Mouse (Mus musculus) embryonic facial prominence, embryonic 12.5 days (tissue): ENCODE results near the gene Fggy. TPM values are rescaled to one million over a fixed set of nuclear protein-coding genes. Genes with fewer than 3 reads are reported as not detected.

Source experiments
- ATAC-seq: fragments of 200-750 bp; cut with Nextera tagmentation; 2 replicates; pipeline ENCODE4 v1.8.0; 2017; ENCODE audit not compliant: insufficient number of reproducible peaks, insufficient read depth, low FRiP score, low TSS enrichment
- H3K27ac ChIP-seq: fragments of 300-500 bp; sonication (generic); 2 replicates; pipeline ENCODE4 v1.5.1; 2016; ENCODE audit warnings: mild to moderate bottlenecking
- H3K27me3 ChIP-seq: fragments of 300-500 bp; sonication (generic); 2 replicates; pipeline ENCODE4 v1.6.1; 2016; ENCODE audit warnings: mild to moderate bottlenecking, moderate library complexity
- H3K36me3 ChIP-seq: fragments of 300-500 bp; sonication (generic); 2 replicates; pipeline ENCODE4 v1.6.1; 2016; ENCODE audit warnings: mild to moderate bottlenecking
- H3K4me1 ChIP-seq: fragments of 300-500 bp; sonication (generic); 2 replicates; pipeline ENCODE4 v1.6.1; 2016
- H3K4me2 ChIP-seq: fragments of 300-500 bp; sonication (generic); replicated peaks from 2 replicates; pipeline ENCODE4 v1.6.1; 2016; ENCODE audit warnings: mild to moderate bottlenecking, moderate library complexity
- H3K4me3 ChIP-seq: fragments of 300-500 bp; sonication (generic); 2 replicates; pipeline ENCODE4 v1.5.1; 2016; ENCODE audit warnings: mild to moderate bottlenecking
- H3K9ac ChIP-seq: fragments of 300-500 bp; sonication (generic); 2 replicates; pipeline ENCODE4 v1.6.1; 2016; ENCODE audit warnings: mild to moderate bottlenecking, moderate library complexity
- H3K9me3 ChIP-seq: fragments of 300-500 bp; sonication (generic); 2 replicates; pipeline ENCODE4 v1.6.1; 2016; ENCODE audit warnings: mild to moderate bottlenecking, moderate library complexity
- WGBS: fragments of 180-500 bp; shearing (Covaris S2); methylation state at CpG from one replicate; pipeline ENCODE4 v1.1.7; 2016; 5-methylcytosine and 5-hydroxymethylcytosine counted together
- polyA plus RNA-seq: library from polyadenylated mRNA; unstranded; fragments of >200 nt; fragmentation: Nextera tagmentation; extraction: Ambion mirVana; gene quantifications from 2 replicates; pipeline ENCODE4 v1.2.1, GENCODE M21; 2016

Gene Fggy
- polyA plus RNA-seq, 1 experiment from 2014 or later, result 9.4 TPM

- H3K4me1 ChIP-seq, result peaks cover 15% of the 10 kb centered on the region
- peak overlapping the region; percentile 48; the same call in 1 of the 2 replicates for H3K27ac ChIP-seq
- H3K27me3 ChIP-seq, result no peaks in the 10 kb centered on the region
- no peaks in the 10 kb centered on the region for H3K36me3 ChIP-seq
- no peak for ATAC-seq
- peak overlapping the region; percentile 33 for H3K4me3 ChIP-seq
- 0 out of 2 replicates have a peak overlapping the region, but pooled peaks have one; percentile 31 for H3K9ac ChIP-seq
- H3K4me2 ChIP-seq, result peak overlapping the region; percentile 49
- no peaks in the 10 kb centered on the region for H3K9me3 ChIP-seq
- 37% methylated on average over 16 of the region's 16 CpGs for WGBS
Measured at GRCm38 (mm10) chr4:95556663-95557332, 509 bp upstream of the Fggy start.

DNA sequence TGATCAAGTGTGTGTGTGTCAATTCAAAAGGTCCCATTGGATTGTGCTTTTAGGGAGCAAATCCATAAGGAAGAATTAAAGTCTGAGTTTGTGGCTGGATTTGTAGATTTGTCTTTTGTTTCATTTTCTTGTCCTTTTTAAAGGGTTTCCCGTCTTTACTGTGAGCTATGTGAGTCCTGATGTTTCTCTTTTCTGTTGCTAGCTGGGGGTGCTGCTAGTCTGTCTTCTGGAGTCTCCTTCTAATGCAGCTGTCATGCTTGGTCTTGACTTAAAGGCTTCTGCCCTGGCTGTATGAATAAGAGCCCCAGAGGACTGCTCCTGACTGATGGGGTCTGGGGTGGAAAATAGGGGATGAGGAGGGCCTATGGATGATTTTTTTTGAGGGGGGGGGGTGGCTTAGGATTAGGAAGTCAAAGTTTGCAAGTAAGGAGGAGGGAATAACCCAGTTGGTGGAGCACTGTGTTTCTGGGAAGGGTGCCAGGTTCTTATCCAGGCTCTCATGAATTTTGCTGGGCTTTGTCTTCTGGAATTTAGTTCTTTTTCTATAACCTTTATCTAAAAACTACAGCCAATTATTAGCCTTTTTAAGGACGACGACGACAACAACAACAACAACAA is 1.1 kb downstream of the Fggy start:
- H3K4me1 ChIP-seq, result peaks cover 15% of the 10 kb centered on the region

DNA sequence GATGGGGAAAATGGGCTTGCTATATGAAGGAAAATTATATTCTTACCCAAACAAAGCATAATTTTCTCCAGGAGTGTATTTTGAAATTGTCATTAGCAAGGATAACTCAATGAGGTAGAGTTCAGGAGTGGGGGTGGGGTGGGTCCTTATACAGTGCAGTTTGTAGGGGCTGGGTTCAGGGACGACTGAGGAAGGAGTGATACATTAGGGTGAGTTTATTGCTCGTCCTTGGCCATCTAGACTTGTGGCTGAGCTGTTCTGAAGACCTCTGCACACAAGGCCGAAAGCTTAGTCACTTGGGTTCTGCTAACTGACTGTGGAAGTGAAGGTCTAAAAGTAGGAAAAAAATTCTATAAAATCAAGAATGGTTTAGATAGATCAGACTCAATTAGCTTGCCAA is 14.3 kb downstream of the Fggy start:
- H3K36me3 ChIP-seq, result no peaks in the 10 kb centered on the region
- no peaks in the 10 kb centered on the region for H3K9me3 ChIP-seq
- no peak overlapping the region for H3K4me3 ChIP-seq
- no peak overlapping the region for H3K4me2 ChIP-seq
- H3K27me3 ChIP-seq, result no peaks in the 10 kb centered on the region
- 79% methylated on average over 3 of the region's 3 CpGs for WGBS
- H3K4me1 ChIP-seq, result no peaks in the 10 kb centered on the region
- no peak overlapping the region for H3K27ac ChIP-seq
- no peak overlapping the region for H3K9ac ChIP-seq
- no peak for ATAC-seq

More for the DNA sequence above, 1.1 kb downstream of the Fggy start:
- 83% methylated on average over 4 of the region's 4 CpGs for WGBS
- H3K27me3 ChIP-seq, result no peaks in the 10 kb centered on the region
- no peak overlapping the region for H3K4me3 ChIP-seq
- ATAC-seq, result no peak
- no peaks in the 10 kb centered on the region for H3K9me3 ChIP-seq
- H3K9ac ChIP-seq, result no peak overlapping the region
- H3K27ac ChIP-seq, result peak overlapping the region; percentile 61
- peak overlapping the region; percentile 49; the same call in 1 of the 2 replicates for H3K4me2 ChIP-seq
- H3K36me3 ChIP-seq, result no peaks in the 10 kb centered on the region

- no peaks in the 10 kb centered on the region for H3K9me3 ChIP-seq
- no peak overlapping the region for H3K4me3 ChIP-seq
- H3K36me3 ChIP-seq, result no peaks in the 10 kb centered on the region
- H3K9ac ChIP-seq, result no peak overlapping the region
- no peak for ATAC-seq
- H3K4me1 ChIP-seq, result no peaks in the 10 kb centered on the region
- no peak overlapping the region for H3K27ac ChIP-seq
- H3K4me2 ChIP-seq, result no peak overlapping the region
- H3K27me3 ChIP-seq, result no peaks in the 10 kb centered on the region
Measured at GRCm38 (mm10) chr4:95573704-95574103, 16.4 kb downstream of the Fggy start.

- WGBS, result 61% methylated on average over 3 of the region's 3 CpGs
- no peaks in the 10 kb centered on the region for H3K36me3 ChIP-seq
Measured at GRCm38 (mm10) chr4:95575411-95575911, 18.2 kb downstream of the Fggy start.

DNA sequence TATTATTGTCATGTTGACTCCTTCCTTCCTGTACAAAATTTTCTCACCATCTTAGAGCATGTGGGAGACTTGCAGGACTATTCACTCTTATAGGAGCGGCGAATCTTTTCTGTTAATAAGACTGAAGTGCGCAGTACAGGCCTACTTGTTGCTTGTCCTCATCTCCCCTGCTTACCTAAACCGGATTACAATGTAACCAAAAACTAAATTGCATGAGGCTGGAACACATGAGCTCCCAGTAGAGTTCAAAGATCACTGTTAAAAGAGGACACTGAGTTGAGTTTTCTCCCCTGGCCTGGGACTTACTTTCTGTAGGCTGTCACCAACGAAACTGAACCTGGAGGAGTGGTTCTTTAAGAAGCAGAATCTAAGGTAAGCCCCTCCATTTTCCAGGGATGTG is 21.9 kb downstream of the Fggy start:
- no peak for ATAC-seq
- H3K27ac ChIP-seq, result no peak overlapping the region
- no peaks in the 10 kb centered on the region for H3K4me1 ChIP-seq
- WGBS, result 84% methylated on average over 5 of the region's 5 CpGs
- H3K4me3 ChIP-seq, result no peak overlapping the region
- no peaks in the 10 kb centered on the region for H3K9me3 ChIP-seq
- no peak overlapping the region for H3K9ac ChIP-seq
- no peak overlapping the region for H3K4me2 ChIP-seq
- no peaks in the 10 kb centered on the region for H3K36me3 ChIP-seq
- H3K27me3 ChIP-seq, result no peaks in the 10 kb centered on the region

More at GRCm38 (mm10) chr4:95575411-95575911, 18.2 kb downstream of the Fggy start:
- H3K9ac ChIP-seq, result no peak overlapping the region
- no peaks in the 10 kb centered on the region for H3K4me1 ChIP-seq
- no peak overlapping the region for H3K4me3 ChIP-seq
- H3K27me3 ChIP-seq, result no peaks in the 10 kb centered on the region
- H3K4me2 ChIP-seq, result no peak overlapping the region
- no peaks in the 10 kb centered on the region for H3K9me3 ChIP-seq
- no peak overlapping the region for H3K27ac ChIP-seq
- no peak for ATAC-seq

DNA sequence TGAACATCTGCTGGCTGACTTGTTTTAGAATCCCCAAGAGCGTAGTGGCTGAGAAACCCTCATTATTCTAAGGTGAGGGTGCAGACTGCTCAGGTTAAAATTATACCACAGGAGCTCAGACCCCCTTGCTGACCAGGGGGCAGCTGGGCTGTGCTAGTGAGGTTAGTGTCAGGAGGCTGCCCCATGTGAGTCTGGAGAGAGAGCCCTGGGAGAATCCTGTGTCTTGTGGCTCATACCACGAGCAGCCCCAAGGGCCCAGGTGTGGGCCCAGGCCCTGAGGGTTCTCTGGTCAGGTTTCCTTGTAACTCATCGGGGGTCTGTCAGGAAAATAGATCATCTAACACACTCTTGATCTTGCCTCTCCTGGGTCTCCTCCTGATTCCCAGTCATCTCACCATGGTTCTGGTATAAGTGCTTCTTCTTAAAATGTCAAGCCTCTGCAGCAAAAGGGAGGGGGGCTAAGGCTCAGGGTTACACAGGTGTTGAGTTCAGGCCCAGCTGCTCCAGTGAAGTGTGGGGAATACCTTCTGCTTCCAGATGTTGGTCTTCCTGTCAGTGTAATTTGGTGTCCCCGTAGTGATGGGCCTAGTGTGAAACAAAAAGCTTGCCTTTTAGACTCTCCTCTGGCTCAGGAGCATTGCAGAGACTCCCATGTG is 26.9 kb downstream of the Fggy start:
- H3K4me1 ChIP-seq, result no peaks in the 10 kb centered on the region
- H3K27ac ChIP-seq, result no peak overlapping the region
- H3K9me3 ChIP-seq, result no peaks in the 10 kb centered on the region
- ATAC-seq, result 0 out of 2 replicates have a peak, but pooled peaks have one; percentile 55
- no peak overlapping the region for H3K4me2 ChIP-seq
- H3K4me3 ChIP-seq, result no peak overlapping the region
- WGBS, result 63% methylated on average over 4 of the region's 4 CpGs
- H3K27me3 ChIP-seq, result no peaks in the 10 kb centered on the region
- no peaks in the 10 kb centered on the region for H3K36me3 ChIP-seq
- H3K9ac ChIP-seq, result no peak overlapping the region

- no peaks in the 10 kb centered on the region for H3K9me3 ChIP-seq
- H3K4me1 ChIP-seq, result no peaks in the 10 kb centered on the region
- no peaks in the 10 kb centered on the region for H3K27me3 ChIP-seq
- H3K9ac ChIP-seq, result no peak overlapping the region
- no peak overlapping the region for H3K27ac ChIP-seq
- H3K4me2 ChIP-seq, result no peak overlapping the region
- H3K36me3 ChIP-seq, result no peaks in the 10 kb centered on the region
- WGBS, result 81% methylated on average over 4 of the region's 4 CpGs
- ATAC-seq, result peak; percentile 35; the same call in 1 of the 2 replicates
- no peak overlapping the region for H3K4me3 ChIP-seq
Measured at GRCm38 (mm10) chr4:95586274-95587001, 29.1 kb downstream of the Fggy start.

GRCm38 (mm10) chr4:95588722-95589283 is 31.5 kb downstream of the Fggy start:
- Histone ChIP-seq H3K36me3 (no peaks in the 10 kb centered on the region), H3K27ac (no peak overlapping the region), H3K9me3 (no peaks in the 10 kb centered on the region), H3K4me3 (no peak overlapping the region), H3K27me3 (no peaks in the 10 kb centered on the region), H3K4me2 (no peak overlapping the region), H3K4me1 (no peaks in the 10 kb centered on the region), H3K9ac (no peak overlapping the region)
- ATAC-seq, result no peak
- 87% methylated on average over 2 of the region's 2 CpGs for WGBS

DNA sequence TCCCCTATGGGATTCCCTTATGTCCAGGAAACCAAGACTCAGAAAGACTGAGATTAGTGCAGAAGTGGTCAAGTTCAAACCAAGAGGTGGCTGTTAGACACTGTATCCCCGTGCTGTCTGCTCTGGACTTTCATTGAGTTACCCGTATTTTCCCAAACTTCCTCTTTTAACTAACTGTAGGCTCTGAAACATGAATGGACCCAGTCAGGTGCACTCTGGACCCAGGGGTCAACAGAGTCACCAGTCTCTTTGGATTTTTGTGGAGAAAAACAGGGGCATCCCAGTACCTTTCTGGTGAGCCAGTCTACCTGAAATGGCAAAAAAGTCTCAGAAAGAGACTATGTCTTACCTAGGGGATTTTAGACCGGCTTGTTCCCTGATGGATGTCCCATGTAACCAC is 33.6 kb downstream of the Fggy start:
- Histone ChIP-seq H3K4me3 (no peak overlapping the region), H3K9ac (no peak overlapping the region), H3K36me3 (no peaks in the 10 kb centered on the region), H3K4me1 (no peaks in the 10 kb centered on the region), H3K9me3 (no peaks in the 10 kb centered on the region), H3K4me2 (no peak overlapping the region), H3K27ac (no peak overlapping the region), H3K27me3 (no peaks in the 10 kb centered on the region)
- no peak for ATAC-seq
- WGBS, result 87% methylated on average over 3 of the region's 3 CpGs

GRCm38 (mm10) chr4:95597208-95597607 is 39.9 kb downstream of the Fggy start:
- WGBS, result 56% methylated on average over 6 of the region's 6 CpGs

More at GRCm38 (mm10) chr4:95597208-95597607, 39.9 kb downstream of the Fggy start:
- no peak overlapping the region for H3K4me2 ChIP-seq
- no peaks in the 10 kb centered on the region for H3K36me3 ChIP-seq
- no peaks in the 10 kb centered on the region for H3K4me1 ChIP-seq
- H3K27me3 ChIP-seq, result no peaks in the 10 kb centered on the region
- H3K9ac ChIP-seq, result no peak overlapping the region
- H3K9me3 ChIP-seq, result no peaks in the 10 kb centered on the region
- no peak overlapping the region for H3K4me3 ChIP-seq
- no peak for ATAC-seq
- H3K27ac ChIP-seq, result no peak overlapping the region
